Mouse (Mus musculus) ES-Bruce4 (cell line): ENCODE measurements around the gene Nup133. TPM values are rescaled to one million over a fixed set of nuclear protein-coding genes. Genes with fewer than 3 reads are reported as not detected.
A peak's percentile ranks its signal among the peaks of the same experiment; 100 is the strongest.

Experiments
- H3K27ac ChIP-seq: 2 replicates; pipeline ENCODE4 v1.5.1; 2012; ENCODE audit warnings: low read length, inconsistent platforms; ENCODE audit not compliant: insufficient read depth
- H3K27me3 ChIP-seq: 2 replicates; pipeline ENCODE4 v1.6.1; 2012; ENCODE audit warnings: mild to moderate bottlenecking, low read length, inconsistent platforms; ENCODE audit not compliant: control insufficient read depth, poor library complexity, insufficient read depth, severe bottlenecking
- H3K36me3 ChIP-seq: 2 replicates; pipeline ENCODE4 v1.6.1; 2012; ENCODE audit warnings: inconsistent platforms, mild to moderate bottlenecking, low read length, moderate library complexity; ENCODE audit not compliant: control insufficient read depth, poor library complexity, insufficient read depth, severe bottlenecking
- H3K4me1 ChIP-seq: one replicate; pipeline ENCODE4 v1.8.1; 2011; ENCODE audit warnings: low read length; ENCODE audit not compliant: control insufficient read depth, insufficient read depth
- H3K4me3 ChIP-seq: 2 replicates; pipeline ENCODE4 v1.5.1; 2011; ENCODE audit warnings: low read depth, mild to moderate bottlenecking, low read length
- H3K9ac ChIP-seq: 2 replicates; pipeline ENCODE4 v1.6.1; 2012; ENCODE audit warnings: low read depth, mild to moderate bottlenecking, inconsistent platforms; ENCODE audit not compliant: poor library complexity, severe bottlenecking
- H3K9me3 ChIP-seq: replicated peaks from 2 replicates; pipeline ENCODE4 v1.6.1; 2012; ENCODE audit warnings: mild to moderate bottlenecking, low read length, inconsistent platforms; ENCODE audit not compliant: control insufficient read depth, poor library complexity, insufficient read depth, severe bottlenecking
- CTCF ChIP-seq: IDR thresholded peaks from one replicate; pipeline ENCODE4 v1.8.1; 2011; ENCODE audit warnings: low read depth, low read length
- EP300 ChIP-seq: IDR thresholded peaks from 2 replicates; pipeline ENCODE4 v1.6.1; 2011; ENCODE audit warnings: low read depth, low read length; ENCODE audit not compliant: insufficient read depth
- POLR2A ChIP-seq: IDR thresholded peaks from one replicate; pipeline ENCODE4 v1.8.1; 2011; ENCODE audit warnings: low read length; ENCODE audit not compliant: insufficient read depth
- polyA plus RNA-seq: library from polyadenylated mRNA; stranded (reverse); fragments of >200 nt; gene quantifications from 2 replicates; pipeline ENCODE4 v1.2.4, GENCODE M21; 2011; ENCODE audit warnings: low read depth; ENCODE audit not compliant: missing spikeins, insufficient read depth, insufficient read length

Nup133 gene
- 56.1 and 64.1 TPM in 2 replicates for polyA plus RNA-seq

GRCm38 (mm10) chr8:123948942-123949685 lies at the start of gene Nup133:
Gene Nup133 (minus strand): TSS chr8:123949265.
- H3K4me3 ChIP-seq, result peak within 1 kb of the TSS; percentile 92
- H3K27ac ChIP-seq, result peak within 1 kb of the TSS; percentile 37
- no peaks in the 10 kb centered on the region for H3K27me3 ChIP-seq
- H3K36me3 ChIP-seq, result peaks cover 21% of the 10 kb centered on the region
- H3K9ac ChIP-seq, result peak within 1 kb of the TSS; percentile 89
- no peaks in the 10 kb centered on the region for H3K9me3 ChIP-seq
- H3K4me1 ChIP-seq, result no peaks in the 10 kb centered on the region
- TF ChIP-seq CTCF (no peak), EP300 (peak; percentile 55; the same call in 1 of the 2 replicates)

GRCm38 (mm10) chr8:123993997-123994396 lies 44.9 kb upstream of the Nup133 start:
- Histone ChIP-seq H3K9ac (0 out of 2 replicates have a peak overlapping the region, but pooled peaks have one; percentile 8), H3K36me3 (peaks cover 37% of the 10 kb centered on the region), H3K27me3 (no peaks in the 10 kb centered on the region), H3K9me3 (no peaks in the 10 kb centered on the region), H3K4me1 (peaks cover 2% of the 10 kb centered on the region), H3K27ac (peak overlapping the region; percentile 94), H3K4me3 (no peak overlapping the region; the same call in 1 of the 2 replicates)
- TF ChIP-seq EP300, result peak; percentile 89
- TF ChIP-seq POLR2A, result no peak
- TF ChIP-seq CTCF, result no peak

GRCm38 (mm10) chr8:123993597-123993996 lies 44.5 kb upstream of the Nup133 start:
- TF ChIP-seq CTCF (no peak), EP300 (0 out of 2 replicates have a peak, but pooled peaks have one; percentile 27)
- Histone ChIP-seq H3K36me3 (peaks cover 34% of the 10 kb centered on the region), H3K9me3 (no peaks in the 10 kb centered on the region), H3K4me3 (no peak overlapping the region), H3K9ac (peak overlapping the region; percentile 8; the same call in 1 of the 2 replicates), H3K4me1 (peaks cover 2% of the 10 kb centered on the region), H3K27ac (peak overlapping the region; percentile 94), H3K27me3 (no peaks in the 10 kb centered on the region)

- H3K9me3 ChIP-seq, result no peaks in the 10 kb centered on the region
- peak overlapping the region; percentile 94 for H3K27ac ChIP-seq
- TF ChIP-seq CTCF, result peak; percentile 53
- TF ChIP-seq POLR2A, result no peak
- peaks cover 2% of the 10 kb centered on the region for H3K4me1 ChIP-seq
- H3K9ac ChIP-seq, result peak overlapping the region; percentile 8
- no peaks in the 10 kb centered on the region for H3K27me3 ChIP-seq
- H3K4me3 ChIP-seq, result no peak overlapping the region
- H3K36me3 ChIP-seq, result peaks cover 25% of the 10 kb centered on the region
These were observed 43.5 kb upstream of the Nup133 start for GRCm38 (mm10) chr8:123992587-123992986.

GRCm38 (mm10) chr8:123990277-123991049 lies 41.4 kb upstream of the Nup133 start:
- Histone ChIP-seq H3K4me3 (no peak overlapping the region), H3K4me1 (peaks cover 2% of the 10 kb centered on the region), H3K27me3 (no peaks in the 10 kb centered on the region), H3K9me3 (no peaks in the 10 kb centered on the region), H3K36me3 (peaks cover 11% of the 10 kb centered on the region), H3K9ac (no peak overlapping the region), H3K27ac (no peak overlapping the region)
- no peak for TF ChIP-seq CTCF
- no peak for TF ChIP-seq EP300
- TF ChIP-seq POLR2A, result no peak

- Histone ChIP-seq H3K9me3 (no peaks in the 10 kb centered on the region), H3K27ac (peak overlapping the region; percentile 5; the same call in 1 of the 2 replicates), H3K4me3 (no peak overlapping the region), H3K9ac (no peak overlapping the region), H3K27me3 (no peaks in the 10 kb centered on the region), H3K36me3 (peaks cover 4% of the 10 kb centered on the region; the same call in 1 of the 2 replicates), H3K4me1 (no peaks in the 10 kb centered on the region)
- TF ChIP-seq EP300 (no peak), POLR2A (no peak), CTCF (no peak)
These were observed 40.1 kb upstream of the Nup133 start for GRCm38 (mm10) chr8:123989128-123989527.
